Mouse (Mus musculus): ENCODE results near the gene Ddi2. TPM values are rescaled to one million over a fixed set of nuclear protein-coding genes. Genes with fewer than 3 reads are reported as not detected.

Gene Ddi2
- polyA plus RNA-seq (2021; fragmentation: Nextera tagmentation), result 5.9 and 6.1 TPM in 2 replicates
- long read RNA-seq, experiment 1, full-length matches to known transcripts, result 37 of 67 reads
- long read RNA-seq, experiment 1, partial matches to known transcripts, result 12 of 67 reads
- long read RNA-seq, experiment 1, other reads (novel, unspliced or antisense), result 18 of 67 reads
- long read RNA-seq, experiment 2, full-length matches to known transcripts, result 2 of 32 reads
- long read RNA-seq, experiment 2, partial matches to known transcripts, result 0 of 32 reads
- long read RNA-seq, experiment 2, other reads (novel, unspliced or antisense), result 30 of 32 reads

GRCm38 (mm10) chr4:141722731-141723672 lies at the start of gene Ddi2:
TSS of gene Ddi2 (minus strand) at chr4:141723419.

GRCm38 (mm10) chr4:141746578-141747346 lies 23.5 kb upstream of the Ddi2 start, which contains the start of gene Agmat:
TSS of gene Agmat (plus strand) at chr4:141746672.

GRCm38 (mm10) chr4:141685499-141685898 lies 37.7 kb downstream of the Ddi2 start, which contains the start of gene Rsc1a1:
TSS of gene Rsc1a1 (minus strand) at chr4:141685599.

GRCm38 (mm10) chr4:141664799-141665198 lies 58.4 kb downstream of the Ddi2 start, which contains the start of gene Plekhm2:
TSS of gene Plekhm2 (minus strand) at chr4:141664899.

Other genes with a start within 250 kb of the Ddi2 start
- 1.8 and 6.4 TPM in 2 replicates for gene Spen, start 184.8 kb downstream of the Ddi2 start, polyA plus RNA-seq (2021; fragmentation: Nextera tagmentation)
- gene Fblim1, start 117.3 kb downstream of the Ddi2 start, polyA plus RNA-seq (2021; fragmentation: Nextera tagmentation), result 0.31 and 0.87 TPM in 2 replicates
- 0.16 and 0.56 TPM in 2 replicates for gene Tmem82, start 104.8 kb downstream of the Ddi2 start, polyA plus RNA-seq (2021; fragmentation: Nextera tagmentation)
- 2.3 and 4.4 TPM in 2 replicates for gene Slc25a34, start 99.6 kb downstream of the Ddi2 start, polyA plus RNA-seq (2021; fragmentation: Nextera tagmentation)
- 8.3 and 9.7 TPM in 2 replicates for gene Plekhm2, start 58.5 kb downstream of the Ddi2 start, polyA plus RNA-seq (2021; fragmentation: Nextera tagmentation)
- not detected in 2 replicates for gene Rsc1a1, start 37.8 kb downstream of the Ddi2 start, polyA plus RNA-seq (2021; fragmentation: Nextera tagmentation)
- 4.6 and 7.3 TPM in 2 replicates for gene Agmat, start 23.3 kb upstream of the Ddi2 start, polyA plus RNA-seq (2021; fragmentation: Nextera tagmentation)
- gene Dnajc16, start 67.5 kb upstream of the Ddi2 start, polyA plus RNA-seq (2021; fragmentation: Nextera tagmentation), result 10.5 and 11.6 TPM in 2 replicates
- gene Casp9, start 70.2 kb upstream of the Ddi2 start, polyA plus RNA-seq (2021; fragmentation: Nextera tagmentation), result 7.4 and 8.8 TPM in 2 replicates
- gene Cela2a, start 102.7 kb upstream of the Ddi2 start, polyA plus RNA-seq (2021; fragmentation: Nextera tagmentation), result not detected in 2 replicates
- not detected in 2 replicates for gene Ctrc, start 122.9 kb upstream of the Ddi2 start, polyA plus RNA-seq (2021; fragmentation: Nextera tagmentation)
- 61.7 and 333 TPM in 2 replicates for gene Efhd2, start 151.5 kb upstream of the Ddi2 start, polyA plus RNA-seq (2021; fragmentation: Nextera tagmentation)